Mouse (Mus musculus) embryonic facial prominence, embryonic 12.5 days (tissue): ENCODE results near the gene Camk2g. TPM values are rescaled to one million over a fixed set of nuclear protein-coding genes. Genes with fewer than 3 reads are reported as not detected.

Experiments
- ATAC-seq: fragments of 200-750 bp; cut with Nextera tagmentation; 2 replicates; pipeline ENCODE4 v1.8.0; 2017; ENCODE audit not compliant: insufficient number of reproducible peaks, insufficient read depth, low FRiP score, low TSS enrichment
- H3K27ac ChIP-seq: fragments of 300-500 bp; sonication (generic); 2 replicates; pipeline ENCODE4 v1.5.1; 2016; ENCODE audit warnings: mild to moderate bottlenecking
- H3K27me3 ChIP-seq: fragments of 300-500 bp; sonication (generic); 2 replicates; pipeline ENCODE4 v1.6.1; 2016; ENCODE audit warnings: mild to moderate bottlenecking, moderate library complexity
- H3K36me3 ChIP-seq: fragments of 300-500 bp; sonication (generic); 2 replicates; pipeline ENCODE4 v1.6.1; 2016; ENCODE audit warnings: mild to moderate bottlenecking
- H3K4me1 ChIP-seq: fragments of 300-500 bp; sonication (generic); 2 replicates; pipeline ENCODE4 v1.6.1; 2016
- H3K4me2 ChIP-seq: fragments of 300-500 bp; sonication (generic); replicated peaks from 2 replicates; pipeline ENCODE4 v1.6.1; 2016; ENCODE audit warnings: mild to moderate bottlenecking, moderate library complexity
- H3K4me3 ChIP-seq: fragments of 300-500 bp; sonication (generic); 2 replicates; pipeline ENCODE4 v1.5.1; 2016; ENCODE audit warnings: mild to moderate bottlenecking
- H3K9ac ChIP-seq: fragments of 300-500 bp; sonication (generic); 2 replicates; pipeline ENCODE4 v1.6.1; 2016; ENCODE audit warnings: mild to moderate bottlenecking, moderate library complexity
- H3K9me3 ChIP-seq: fragments of 300-500 bp; sonication (generic); 2 replicates; pipeline ENCODE4 v1.6.1; 2016; ENCODE audit warnings: mild to moderate bottlenecking, moderate library complexity
- WGBS: fragments of 180-500 bp; shearing (Covaris S2); methylation state at CpG from one replicate; pipeline ENCODE4 v1.1.7; 2016; 5-methylcytosine and 5-hydroxymethylcytosine counted together
- polyA plus RNA-seq: library from polyadenylated mRNA; unstranded; fragments of >200 nt; fragmentation: Nextera tagmentation; extraction: Ambion mirVana; gene quantifications from 2 replicates; pipeline ENCODE4 v1.2.1, GENCODE M21; 2016

Camk2g gene
- polyA plus RNA-seq, 1 experiment from 2014 or later, result 68.7 TPM

GRCm38 (mm10) chr14:20792922-20793757, 748 bp downstream of the Camk2g start:
- peak; percentile 60 for ATAC-seq
- Histone ChIP-seq H3K4me3 (peak overlapping the region; percentile 89), H3K4me1 (peaks cover 37% of the 10 kb centered on the region), H3K27ac (peak overlapping the region; percentile 87), H3K9me3 (no peaks in the 10 kb centered on the region), H3K36me3 (peaks cover 36% of the 10 kb centered on the region), H3K9ac (peak overlapping the region; percentile 87), H3K4me2 (peak overlapping the region; percentile 90), H3K27me3 (no peaks in the 10 kb centered on the region)
- WGBS, result 1% methylated on average over 45 of the region's 57 CpGs

DNA sequence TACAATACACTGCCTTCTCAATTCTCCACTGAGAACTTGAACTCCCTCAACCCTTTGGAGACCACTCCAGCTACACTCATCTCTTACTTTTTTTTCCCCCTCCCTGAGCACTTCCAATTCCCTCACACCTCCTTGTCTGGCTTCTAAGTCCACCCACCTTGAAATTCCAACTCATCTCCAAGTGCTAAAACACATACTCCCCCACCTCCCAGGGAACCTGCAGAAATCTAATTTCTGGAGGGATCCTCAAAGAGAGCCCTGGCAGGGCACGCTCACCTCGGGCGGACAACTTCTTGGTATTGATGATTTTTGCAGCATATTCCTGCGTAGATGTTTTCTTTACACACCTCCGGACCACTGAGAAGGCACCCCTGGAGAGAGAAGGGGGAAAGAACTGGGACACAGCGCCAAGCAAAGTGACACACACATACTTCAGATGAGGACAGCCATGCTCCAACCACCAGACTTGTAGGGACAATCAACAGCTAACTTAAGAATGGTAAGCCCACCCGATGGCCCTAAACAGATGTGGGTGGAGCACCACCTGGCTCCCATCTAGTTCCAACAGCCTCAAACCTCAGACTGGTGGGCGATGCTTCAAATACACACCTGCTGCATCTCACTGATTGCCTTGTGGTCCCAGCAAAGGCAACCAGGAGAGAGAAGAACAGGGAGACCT, 1.5 kb downstream of the Camk2g start:
- H3K27ac ChIP-seq, result peak overlapping the region; percentile 87; the same call in 1 of the 2 replicates
- peak overlapping the region; percentile 89 for H3K4me3 ChIP-seq
- no peaks in the 10 kb centered on the region for H3K27me3 ChIP-seq
- no peaks in the 10 kb centered on the region for H3K9me3 ChIP-seq
- peak overlapping the region; percentile 87 for H3K9ac ChIP-seq
- H3K4me1 ChIP-seq, result peaks cover 37% of the 10 kb centered on the region
- WGBS, result 70% methylated on average over 8 of the region's 8 CpGs
- H3K36me3 ChIP-seq, result peaks cover 41% of the 10 kb centered on the region
- H3K4me2 ChIP-seq, result peak overlapping the region; percentile 90
- ATAC-seq, result no peak

- H3K27me3 ChIP-seq, result no peaks in the 10 kb centered on the region
- WGBS, result 66% methylated on average over 16 of the region's 16 CpGs
- ATAC-seq, result no peak
- H3K4me3 ChIP-seq, result 0 out of 2 replicates have a peak overlapping the region, but pooled peaks have one; percentile 89
- peak overlapping the region; percentile 10; the same call in 1 of the 2 replicates for H3K9ac ChIP-seq
- peaks cover 43% of the 10 kb centered on the region for H3K36me3 ChIP-seq
- no peaks in the 10 kb centered on the region for H3K9me3 ChIP-seq
- no peak overlapping the region for H3K27ac ChIP-seq
- peak overlapping the region; percentile 90 for H3K4me2 ChIP-seq
- peaks cover 41% of the 10 kb centered on the region for H3K4me1 ChIP-seq
Measured at GRCm38 (mm10) chr14:20791511-20792242, 2.2 kb downstream of the Camk2g start.

DNA sequence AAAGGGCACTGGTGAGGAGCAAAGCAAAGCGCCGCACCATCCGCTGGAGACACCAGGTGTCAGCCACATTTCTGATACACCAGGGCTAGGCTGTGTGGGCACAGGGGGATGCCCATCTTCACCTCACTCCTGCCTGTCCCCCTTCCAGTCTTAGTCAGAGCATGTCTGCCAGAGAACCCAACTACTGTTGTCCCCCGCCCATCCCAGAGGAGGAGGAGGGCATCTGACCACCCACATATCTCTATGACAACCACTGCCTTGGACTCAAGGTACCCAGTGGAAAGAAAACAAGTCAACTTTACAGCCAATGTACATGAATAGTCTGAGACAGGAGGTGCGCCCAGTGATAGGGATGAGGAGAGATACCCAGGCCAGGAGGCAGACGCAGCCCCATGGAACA, 2.9 kb downstream of the Camk2g start:
- H3K27ac ChIP-seq, result no peak overlapping the region
- ATAC-seq, result no peak
- WGBS, result 98% methylated on average over 6 of the region's 6 CpGs
- no peaks in the 10 kb centered on the region for H3K27me3 ChIP-seq
- H3K36me3 ChIP-seq, result peaks cover 50% of the 10 kb centered on the region
- H3K4me2 ChIP-seq, result no peak overlapping the region
- H3K9me3 ChIP-seq, result no peaks in the 10 kb centered on the region
- peaks cover 44% of the 10 kb centered on the region for H3K4me1 ChIP-seq
- H3K9ac ChIP-seq, result no peak overlapping the region
- H3K4me3 ChIP-seq, result no peak overlapping the region

GRCm38 (mm10) chr14:20790445-20790844, 3.4 kb downstream of the Camk2g start:
- Histone ChIP-seq H3K9me3 (no peaks in the 10 kb centered on the region), H3K27ac (no peak overlapping the region), H3K27me3 (no peaks in the 10 kb centered on the region), H3K4me1 (peaks cover 41% of the 10 kb centered on the region), H3K9ac (no peak overlapping the region), H3K36me3 (peaks cover 56% of the 10 kb centered on the region), H3K4me3 (no peak overlapping the region), H3K4me2 (no peak overlapping the region)
- 96% methylated on average over 5 of the region's 5 CpGs for WGBS
- no peak for ATAC-seq

- H3K9me3 ChIP-seq, result no peaks in the 10 kb centered on the region
- 92% methylated on average over 4 of the region's 4 CpGs for WGBS
- H3K36me3 ChIP-seq, result peaks cover 64% of the 10 kb centered on the region
- peaks cover 34% of the 10 kb centered on the region for H3K4me1 ChIP-seq
- H3K9ac ChIP-seq, result no peak overlapping the region
- ATAC-seq, result no peak
- H3K4me2 ChIP-seq, result no peak overlapping the region
- no peak overlapping the region for H3K4me3 ChIP-seq
- H3K27ac ChIP-seq, result no peak overlapping the region
- no peaks in the 10 kb centered on the region for H3K27me3 ChIP-seq
Measured at GRCm38 (mm10) chr14:20789593-20789992, 4.3 kb downstream of the Camk2g start.

- no peaks in the 10 kb centered on the region for H3K27me3 ChIP-seq
- H3K4me3 ChIP-seq, result no peak overlapping the region
- H3K27ac ChIP-seq, result no peak overlapping the region
- ATAC-seq, result no peak
- no peak overlapping the region for H3K4me2 ChIP-seq
- H3K9ac ChIP-seq, result no peak overlapping the region
- peaks cover 34% of the 10 kb centered on the region for H3K4me1 ChIP-seq
- H3K36me3 ChIP-seq, result peaks cover 73% of the 10 kb centered on the region
- no peaks in the 10 kb centered on the region for H3K9me3 ChIP-seq
- 81% methylated on average over 3 of the region's 3 CpGs for WGBS
Measured at GRCm38 (mm10) chr14:20788151-20788550, 5.7 kb downstream of the Camk2g start.

DNA sequence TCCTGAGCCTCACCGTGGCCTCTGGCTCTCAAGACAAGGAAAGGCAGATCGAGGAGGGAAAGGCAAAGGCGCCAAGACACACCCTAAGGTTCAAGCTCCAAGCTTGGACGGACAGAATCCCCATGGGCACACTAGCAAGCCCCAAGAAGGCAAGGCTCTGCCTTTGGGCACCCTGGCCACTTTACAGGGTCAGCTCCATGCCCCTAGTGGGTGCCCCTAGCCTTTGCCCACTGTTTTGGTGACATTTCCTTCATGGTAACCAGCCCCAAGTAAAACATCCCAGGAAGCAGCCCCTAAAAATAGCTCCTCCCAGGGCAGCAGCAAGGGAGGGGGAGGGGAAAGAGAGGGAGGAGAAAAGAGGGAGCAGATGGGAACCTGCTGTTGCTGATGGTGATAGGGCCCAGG, 7.3 kb downstream of the Camk2g start:
- no peaks in the 10 kb centered on the region for H3K9me3 ChIP-seq
- peaks cover 20% of the 10 kb centered on the region for H3K4me1 ChIP-seq
- no peak overlapping the region for H3K27ac ChIP-seq
- 76% methylated on average over 4 of the region's 4 CpGs for WGBS
- peaks cover 86% of the 10 kb centered on the region for H3K36me3 ChIP-seq
- no peak overlapping the region for H3K4me3 ChIP-seq
- no peak overlapping the region for H3K9ac ChIP-seq
- H3K27me3 ChIP-seq, result no peaks in the 10 kb centered on the region
- H3K4me2 ChIP-seq, result no peak overlapping the region
- no peak for ATAC-seq

GRCm38 (mm10) chr14:20786020-20786419, 7.9 kb downstream of the Camk2g start:
- no peak overlapping the region for H3K4me3 ChIP-seq
- no peaks in the 10 kb centered on the region for H3K27me3 ChIP-seq
- WGBS, result 84% methylated on average over 5 of the region's 5 CpGs
- H3K4me2 ChIP-seq, result no peak overlapping the region
- H3K9ac ChIP-seq, result no peak overlapping the region
- H3K27ac ChIP-seq, result no peak overlapping the region
- peaks cover 85% of the 10 kb centered on the region for H3K36me3 ChIP-seq
- no peak for ATAC-seq
- H3K9me3 ChIP-seq, result no peaks in the 10 kb centered on the region
- peaks cover 14% of the 10 kb centered on the region; the same call in 1 of the 2 replicates for H3K4me1 ChIP-seq

DNA sequence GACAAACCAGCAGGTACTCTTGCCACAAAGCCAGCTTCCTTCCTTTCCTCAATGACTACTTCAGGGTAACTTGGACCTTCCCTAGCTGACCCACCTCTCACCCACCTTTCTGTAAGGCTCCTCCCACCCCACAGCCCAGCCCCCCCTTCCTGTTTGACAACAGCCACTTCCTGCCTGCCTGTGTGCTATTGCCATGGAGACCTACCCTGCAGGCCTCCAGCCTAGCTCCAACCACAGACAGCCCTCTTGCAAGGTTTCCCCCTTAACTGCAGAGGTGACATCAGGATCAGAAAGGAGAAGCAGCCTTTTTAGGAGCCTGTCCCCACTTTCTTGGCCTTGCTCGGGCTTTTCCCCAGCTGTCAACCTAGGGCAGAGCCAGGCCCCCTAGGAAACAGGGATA, 8.7 kb downstream of the Camk2g start:
- H3K36me3 ChIP-seq, result peaks cover 84% of the 10 kb centered on the region
- 57% methylated on average over 1 of the region's 1 CpGs for WGBS
- ATAC-seq, result no peak
- no peaks in the 10 kb centered on the region for H3K27me3 ChIP-seq
- H3K9ac ChIP-seq, result no peak overlapping the region
- peaks cover 11% of the 10 kb centered on the region; the same call in 1 of the 2 replicates for H3K4me1 ChIP-seq
- H3K4me3 ChIP-seq, result no peak overlapping the region
- no peaks in the 10 kb centered on the region for H3K9me3 ChIP-seq
- no peak overlapping the region for H3K27ac ChIP-seq
- no peak overlapping the region for H3K4me2 ChIP-seq

DNA sequence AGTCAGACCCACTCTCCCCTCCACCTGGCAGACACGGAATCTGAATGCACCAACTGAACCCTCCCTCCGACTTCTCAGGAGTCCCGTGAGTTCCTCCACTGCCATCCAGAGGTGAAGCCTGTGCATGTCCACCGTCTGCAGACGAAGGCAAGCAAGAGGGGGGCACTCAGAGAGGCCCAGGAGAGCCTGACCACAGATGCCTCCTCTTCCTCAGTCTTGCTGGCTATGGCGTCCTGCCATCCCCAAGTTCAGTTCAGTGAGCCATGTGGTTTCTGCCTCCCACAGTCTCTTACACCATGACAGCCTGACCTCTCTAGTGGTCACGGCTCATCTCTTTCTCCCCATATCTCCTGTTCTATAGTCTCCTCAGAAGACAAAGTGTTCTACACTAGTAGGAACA, 9.2 kb downstream of the Camk2g start:
- Histone ChIP-seq H3K4me2 (no peak overlapping the region), H3K27ac (no peak overlapping the region), H3K4me1 (peaks cover 11% of the 10 kb centered on the region; the same call in 1 of the 2 replicates), H3K9ac (no peak overlapping the region), H3K4me3 (no peak overlapping the region), H3K27me3 (no peaks in the 10 kb centered on the region), H3K9me3 (no peaks in the 10 kb centered on the region), H3K36me3 (peaks cover 81% of the 10 kb centered on the region)
- no peak for ATAC-seq
- 81% methylated on average over 7 of the region's 7 CpGs for WGBS
